Mouse (Mus musculus) stomach, postnatal 0 days (tissue): ENCODE data around the gene Nkpd1. TPM values are rescaled to one million over a fixed set of nuclear protein-coding genes. Genes with fewer than 3 reads are reported as not detected.

Source experiments
- ATAC-seq: fragments of 200-750 bp; cut with Nextera tagmentation; 2 replicates; pipeline ENCODE4 v1.8.0; 2017; ENCODE audit not compliant: low FRiP score, low TSS enrichment
- DNase-seq: peaks from one replicate; pipeline ENCODE4 v3.0.0-alpha.2; 2016; ENCODE audit warnings: low spot score
- H3K27ac ChIP-seq: fragments of 300-500 bp; sonication (generic); replicated peaks from 2 replicates; pipeline ENCODE4 v1.5.1; 2014; ENCODE audit warnings: mild to moderate bottlenecking, control low read depth
- H3K27me3 ChIP-seq: fragments of 300-500 bp; sonication (generic); 2 replicates; pipeline ENCODE4 v1.6.1; 2014; ENCODE audit warnings: low read length; ENCODE audit not compliant: control insufficient read depth, insufficient read depth
- H3K36me3 ChIP-seq: fragments of 300-500 bp; sonication (generic); 2 replicates; pipeline ENCODE4 v1.6.1; 2014; ENCODE audit warnings: low read length, mixed read lengths; ENCODE audit not compliant: control insufficient read depth, insufficient read depth
- H3K4me1 ChIP-seq: fragments of 300-500 bp; sonication (generic); replicated peaks from 2 replicates; pipeline ENCODE4 v1.6.1; 2014; ENCODE audit warnings: antibody characterized with exemption; ENCODE audit not compliant: control insufficient read depth, insufficient read depth
- H3K4me2 ChIP-seq: fragments of 300-500 bp; sonication (generic); replicated peaks from 2 replicates; pipeline ENCODE4 v1.6.1; 2014; ENCODE audit warnings: low read depth, mild to moderate bottlenecking, control low read depth, moderate library complexity
- H3K4me3 ChIP-seq: fragments of 300-500 bp; sonication (generic); 2 replicates; pipeline ENCODE4 v1.5.1; 2014; ENCODE audit warnings: low read depth, low read length, control low read depth
- H3K9ac ChIP-seq: fragments of 300-500 bp; sonication (generic); 2 replicates; pipeline ENCODE4 v1.6.1; 2014; ENCODE audit warnings: mild to moderate bottlenecking, low read length, control low read depth, mixed read lengths
- H3K9me3 ChIP-seq: fragments of 300-500 bp; sonication (generic); 2 replicates; pipeline ENCODE4 v1.6.1; 2016; ENCODE audit warnings: low read length; ENCODE audit not compliant: control insufficient read depth
- CTCF ChIP-seq: IDR thresholded peaks from 2 replicates; pipeline ENCODE4 v1.5.1; 2016; ENCODE audit warnings: antibody characterized with exemption, low read depth, mild to moderate bottlenecking, moderate library complexity
- EP300 ChIP-seq: optimal IDR thresholded peaks from 2 replicates; pipeline ENCODE3; 2016; ENCODE audit warnings: antibody characterized with exemption
- WGBS: fragments of 180-500 bp; shearing (Covaris S2); extraction: QIAGEN DNeasy Blood & Tissue Kit; methylation state at CpG from one replicate; pipeline ENCODE4 v1.1.7; 2014; 5-methylcytosine and 5-hydroxymethylcytosine counted together
- polyA plus RNA-seq: library from polyadenylated mRNA; unstranded; fragments of >200 nt; fragmentation: Nextera tagmentation; extraction: Ambion mirVana; gene quantifications from 2 replicates; pipeline ENCODE4 v1.2.1, GENCODE M21; 2015

The Nkpd1 gene
- polyA plus RNA-seq, 1 experiment from 2014 or later, result 30.8 TPM

GRCm38 (mm10) chr7:19565803-19566202 lies 48.2 kb downstream of the Nkpd1 start:
- 0 out of 2 replicates have a peak, but pooled peaks cover 3% of the 10 kb centered on the region for H3K4me1 ChIP-seq
- WGBS, result 92% methylated on average over 2 of the region's 2 CpGs
- DNase-seq, result no peak
- H3K9me3 ChIP-seq, result no peaks in the 10 kb centered on the region
- no peak overlapping the region for H3K4me2 ChIP-seq
- no peak for ATAC-seq
- H3K27ac ChIP-seq, result no peak overlapping the region
- H3K4me3 ChIP-seq, result no peak overlapping the region
- H3K9ac ChIP-seq, result no peak overlapping the region
- H3K36me3 ChIP-seq, result peaks cover 11% of the 10 kb centered on the region
- TF ChIP-seq CTCF (no peak), EP300 (no peak)
- no peaks in the 10 kb centered on the region for H3K27me3 ChIP-seq

GRCm38 (mm10) chr7:19567426-19567825 lies 49.8 kb downstream of the Nkpd1 start:
- Histone ChIP-seq H3K27me3 (no peaks in the 10 kb centered on the region), H3K4me3 (no peak overlapping the region), H3K27ac (no peak overlapping the region), H3K9me3 (no peaks in the 10 kb centered on the region), H3K36me3 (peaks cover 11% of the 10 kb centered on the region), H3K4me2 (no peak overlapping the region), H3K9ac (no peak overlapping the region), H3K4me1 (peaks cover 2% of the 10 kb centered on the region; the same call in 1 of the 2 replicates)
- ATAC-seq, result no peak
- 83% methylated on average over 8 of the region's 8 CpGs for WGBS
- DNase-seq, result no peak
- TF ChIP-seq EP300 (no peak), CTCF (no peak)

GRCm38 (mm10) chr7:19569647-19570046 lies 52.0 kb downstream of the Nkpd1 start:
- no peaks in the 10 kb centered on the region; the same call in 1 of the 2 replicates for H3K4me1 ChIP-seq
- no peaks in the 10 kb centered on the region for H3K27me3 ChIP-seq
- H3K36me3 ChIP-seq, result peaks cover 11% of the 10 kb centered on the region
- H3K9me3 ChIP-seq, result no peaks in the 10 kb centered on the region
- H3K27ac ChIP-seq, result no peak overlapping the region
- no peak for ATAC-seq
- H3K4me2 ChIP-seq, result no peak overlapping the region
- no peak for TF ChIP-seq CTCF
- TF ChIP-seq EP300, result no peak
- DNase-seq, result no peak
- WGBS, result 87% methylated on average over 3 of the region's 3 CpGs
- no peak overlapping the region for H3K4me3 ChIP-seq
- no peak overlapping the region for H3K9ac ChIP-seq

GRCm38 (mm10) chr7:19572926-19573775 lies 55.5 kb downstream of the Nkpd1 start:
- no peaks in the 10 kb centered on the region for H3K27me3 ChIP-seq

GRCm38 (mm10) chr7:19573776-19574140 lies 56.1 kb downstream of the Nkpd1 start:
- peaks cover 7% of the 10 kb centered on the region for H3K4me1 ChIP-seq
- peak overlapping the region; percentile 92 for H3K4me2 ChIP-seq
- H3K27ac ChIP-seq, result peak overlapping the region; percentile 93
- no peak for ATAC-seq
- H3K4me3 ChIP-seq, result peak overlapping the region; percentile 71
- 10% methylated on average over 15 of the region's 16 CpGs for WGBS
- H3K27me3 ChIP-seq, result no peaks in the 10 kb centered on the region
- no peaks in the 10 kb centered on the region for H3K36me3 ChIP-seq
- no peak for DNase-seq
- TF ChIP-seq CTCF, result no peak
- no peak for TF ChIP-seq EP300
- H3K9ac ChIP-seq, result peak overlapping the region; percentile 81
- H3K9me3 ChIP-seq, result no peaks in the 10 kb centered on the region

More at GRCm38 (mm10) chr7:19572926-19573775, 55.5 kb downstream of the Nkpd1 start:
- Histone ChIP-seq H3K9me3 (no peaks in the 10 kb centered on the region), H3K27ac (peak overlapping the region; percentile 93), H3K4me1 (peaks cover 7% of the 10 kb centered on the region), H3K9ac (peak overlapping the region; percentile 81), H3K4me2 (peak overlapping the region; percentile 92), H3K4me3 (peak overlapping the region; percentile 71), H3K36me3 (no peaks in the 10 kb centered on the region)
- no peak for TF ChIP-seq EP300
- peak; percentile 27 for TF ChIP-seq CTCF
- DNase-seq (peak; percentile 91), ATAC-seq (peak; percentile 88)
- under 1% methylated on average over 53 of the region's 53 CpGs for WGBS

Other genes starting within 250 kb of the Nkpd1 start
- 108 and 120 TPM in 2 replicates for gene Vasp, start 246.0 kb upstream of the Nkpd1 start, polyA plus RNA-seq
- 0.17 and 0.21 TPM in 2 replicates for gene Ppm1n, start 237.8 kb upstream of the Nkpd1 start, polyA plus RNA-seq
- 10.1 and 12.1 TPM in 2 replicates for gene Rtn2, start 235.2 kb upstream of the Nkpd1 start, polyA plus RNA-seq
- 0.21 and 0.38 TPM in 2 replicates for gene Fosb, start 207.8 kb upstream of the Nkpd1 start, polyA plus RNA-seq
- gene Ercc1, start 173.1 kb upstream of the Nkpd1 start, polyA plus RNA-seq, result 32.8 and 36.9 TPM in 2 replicates
- gene Cd3eap, start 158.4 kb upstream of the Nkpd1 start, polyA plus RNA-seq, result 13.4 and 13.6 TPM in 2 replicates
- gene Ppp1r13l, start 158.1 kb upstream of the Nkpd1 start, polyA plus RNA-seq, result 10.3 and 12.2 TPM in 2 replicates
- gene Ercc2, start 135.8 kb upstream of the Nkpd1 start, polyA plus RNA-seq, result 6.0 and 6.4 TPM in 2 replicates
- 24.3 and 26.5 TPM in 2 replicates for gene Klc3, start 113.7 kb upstream of the Nkpd1 start, polyA plus RNA-seq
- 42.1 and 43.6 TPM in 2 replicates for gene Ckm, start 113.1 kb upstream of the Nkpd1 start, polyA plus RNA-seq
- gene Mark4, start 59.0 kb upstream of the Nkpd1 start, polyA plus RNA-seq, result 5.2 and 5.3 TPM in 2 replicates
- 0.97 and 1.1 TPM in 2 replicates for gene Exoc3l2, start 54.5 kb upstream of the Nkpd1 start, polyA plus RNA-seq
- 3.2 and 3.7 TPM in 2 replicates for gene Bloc1s3, start 9.5 kb upstream of the Nkpd1 start, polyA plus RNA-seq
- 113 and 123 TPM in 2 replicates for gene Trappc6a, start 9.4 kb upstream of the Nkpd1 start, polyA plus RNA-seq
- gene Ppp1r37, start 45.2 kb downstream of the Nkpd1 start, polyA plus RNA-seq, result 16.5 and 21.2 TPM in 2 replicates
- 3.7 and 5.0 TPM in 2 replicates for gene Zfp296, start 59.4 kb downstream of the Nkpd1 start, polyA plus RNA-seq
- gene Gemin7, start 59.8 kb downstream of the Nkpd1 start, polyA plus RNA-seq, result 108 and 114 TPM in 2 replicates
- 19.0 and 21.5 TPM in 2 replicates for gene Clasrp, start 86.6 kb downstream of the Nkpd1 start, polyA plus RNA-seq
- gene Relb, start 111.6 kb downstream of the Nkpd1 start, polyA plus RNA-seq, result 7.3 and 8.7 TPM in 2 replicates
- gene Clptm1, start 147.2 kb downstream of the Nkpd1 start, polyA plus RNA-seq, result 55.0 and 65.1 TPM in 2 replicates
- 8.7 and 10.7 TPM in 2 replicates for gene Apoc2, start 160.1 kb downstream of the Nkpd1 start, polyA plus RNA-seq
- not detected in 2 replicates for gene Gm44805, start 163.6 kb downstream of the Nkpd1 start, polyA plus RNA-seq
- gene Apoc4, start 163.6 kb downstream of the Nkpd1 start, polyA plus RNA-seq, result 2.8 and 6.1 TPM in 2 replicates
- gene Apoc1, start 174.8 kb downstream of the Nkpd1 start, polyA plus RNA-seq, result 79.6 and 88.4 TPM in 2 replicates
- 383 and 436 TPM in 2 replicates for gene Apoe, start 181.3 kb downstream of the Nkpd1 start, polyA plus RNA-seq
- gene Tomm40, start 197.6 kb downstream of the Nkpd1 start, polyA plus RNA-seq, result 98.0 and 105 TPM in 2 replicates
- 82.2 and 83.8 TPM in 2 replicates for gene Nectin2, start 232.6 kb downstream of the Nkpd1 start, polyA plus RNA-seq